Mouse (Mus musculus): ENCODE measurements around the gene Serpina3j. TPM values are rescaled to one million over a fixed set of nuclear protein-coding genes. Genes with fewer than 3 reads are reported as not detected.

The Serpina3j gene
- total and polyA plus RNA-seq, 3 experiments: not detected

GRCm38 (mm10) chr12:104283380-104283779 lies 31.0 kb upstream of the Serpina3j start:
- dilution Hi-C loops (cut with MboI; ENCODE audit: extremely low pct_ligation_motif_present, extremely low pct_unique_long_range_greater_than_20kb, low sequenced_read_pairs): no loop called here

GRCm38 (mm10) chr12:104288336-104288735 lies 26.0 kb upstream of the Serpina3j start:
- H3K4me3 ChIP-seq (replicated peaks in 1 of 3; ENCODE audit: low read depth in 2 of 3, low read length in 2 of 3, poor library complexity in 1 of 3): no peak overlapping the region
- dilution Hi-C loops (cut with MboI; ENCODE audit: extremely low pct_ligation_motif_present, extremely low pct_unique_long_range_greater_than_20kb, low sequenced_read_pairs): no loop called here
- no peak for DNase-seq (ENCODE audit: extremely low read depth)
- H3K79me2 ChIP-seq (replicated peaks; ENCODE audit: control insufficient read depth, extremely low read depth, insufficient read depth, poor library complexity, severe bottlenecking): no peaks in the 10 kb centered on the region
- peaks cover 0 to 6% of the 10 kb centered on the region in 2 experiments; a peak in 2 of 4 replicates for H3K4me1 ChIP-seq (ENCODE audit: control insufficient read depth in 1 of 2, insufficient read depth in 2 of 2)
- no peaks in the 10 kb centered on the region for H3K36me3 ChIP-seq (replicated peaks in 1 of 2; ENCODE audit: control insufficient read depth in 1 of 2, insufficient read depth in 1 of 2, low read length in 1 of 2)
- no peaks in the 10 kb centered on the region for H3K27me3 ChIP-seq (replicated peaks)
- TF ChIP-seq MEF2A (IDR thresholded peaks at IDR 0.05; ENCODE audit: borderline replicate concordance, low read depth, low read length): no peak
- TF ChIP-seq CHD1 (IDR thresholded peaks at IDR 0.05; ENCODE audit: low read depth, low read length): no peak
- no peak for TF ChIP-seq MXI1 (IDR thresholded peaks at IDR 0.05; ENCODE audit: low read depth, low read length)
- H3K27ac ChIP-seq (ENCODE audit: insufficient read depth, low read depth): no peak overlapping the region
- no peaks in the 10 kb centered on the region for H3K9me3 ChIP-seq (replicated peaks; ENCODE audit: low read length)
- H3K9ac ChIP-seq (ENCODE audit: insufficient read depth, low read depth): no peak overlapping the region
- in situ Hi-C loops (cut with MboI; ENCODE audit: low pct_ligation_motif_present, low pct_unique_long_range_greater_than_20kb, low sequenced_read_pairs): no loop called here
- H3K4me2 ChIP-seq (ENCODE audit: insufficient read depth, low read depth, poor library complexity, severe bottlenecking): no peak overlapping the region

More at GRCm38 (mm10) chr12:104283380-104283779, 31.0 kb upstream of the Serpina3j start:
- Histone ChIP-seq H3K9ac (ENCODE audit: insufficient read depth, low read depth) (no peak overlapping the region), H3K4me3 (replicated peaks in 1 of 3; ENCODE audit: low read depth in 2 of 3, low read length in 2 of 3, poor library complexity in 1 of 3) (no peak overlapping the region), H3K79me2 (replicated peaks; ENCODE audit: control insufficient read depth, extremely low read depth, insufficient read depth, poor library complexity, severe bottlenecking) (no peaks in the 10 kb centered on the region), H3K36me3 (replicated peaks in 1 of 2; ENCODE audit: control insufficient read depth in 1 of 2, insufficient read depth in 1 of 2, low read length in 1 of 2) (no peaks in the 10 kb centered on the region), H3K27ac (ENCODE audit: insufficient read depth, low read depth) (no peak overlapping the region), H3K4me1 (ENCODE audit: control insufficient read depth in 1 of 2, insufficient read depth in 2 of 2) (peaks cover 0 to 9% of the 10 kb centered on the region in 2 experiments; a peak in 2 of 4 replicates), H3K27me3 (replicated peaks) (no peaks in the 10 kb centered on the region), H3K9me3 (replicated peaks; ENCODE audit: low read length) (peaks cover 3% of the 10 kb centered on the region), H3K4me2 (ENCODE audit: insufficient read depth, low read depth, poor library complexity, severe bottlenecking) (no peak overlapping the region)
- no peak for DNase-seq (ENCODE audit: extremely low read depth)
- in situ Hi-C loops (cut with MboI; ENCODE audit: low pct_ligation_motif_present, low pct_unique_long_range_greater_than_20kb, low sequenced_read_pairs): no loop called here
- no peak for TF ChIP-seq BHLHE40 (IDR thresholded peaks at IDR 0.05; ENCODE audit: low read depth, low read length)
- TF ChIP-seq SMC3 (IDR thresholded peaks at IDR 0.05; ENCODE audit: low read depth, low read length): no peak
- no peak for TF ChIP-seq RCOR1 (conservative IDR thresholded peaks at IDR 0.05; ENCODE audit: low read depth, low read length)
- no peak for TF ChIP-seq ZNF384 (IDR thresholded peaks at IDR 0.05; ENCODE audit: low read depth, low read length)
- TF ChIP-seq ZKSCAN1 (IDR thresholded peaks at IDR 0.05; ENCODE audit: borderline replicate concordance, low read depth, low read length): no peak
- TF ChIP-seq KAT2A (IDR thresholded peaks at IDR 0.05; ENCODE audit: insufficient replicate concordance, low read length): no peak
- TF ChIP-seq POLR2AphosphoS2 (IDR thresholded peaks at IDR 0.05; ENCODE audit: low read depth, low read length): no peak
- TF ChIP-seq TBP (conservative IDR thresholded peaks at IDR 0.05; ENCODE audit: low read depth, low read length): no peak
- TF ChIP-seq UBTF (IDR thresholded peaks at IDR 0.05; ENCODE audit: low read depth, low read length): no peak

GRCm38 (mm10) chr12:104289872-104290271 lies 24.5 kb upstream of the Serpina3j start:
- dilution Hi-C loops (cut with MboI; ENCODE audit: extremely low pct_ligation_motif_present, extremely low pct_unique_long_range_greater_than_20kb, low sequenced_read_pairs) (no loop called here), in situ Hi-C loops (cut with MboI; ENCODE audit: low pct_ligation_motif_present, low pct_unique_long_range_greater_than_20kb, low sequenced_read_pairs) (no loop called here)
- Histone ChIP-seq H3K4me2 (ENCODE audit: insufficient read depth, low read depth, poor library complexity, severe bottlenecking) (peak overlapping the region; percentile 71), H3K27ac (ENCODE audit: insufficient read depth, low read depth) (no peak overlapping the region), H3K4me1 (ENCODE audit: control insufficient read depth in 1 of 2, insufficient read depth in 2 of 2) (peaks cover 0 to 6% of the 10 kb centered on the region in 2 experiments; a peak in 2 of 4 replicates), H3K79me2 (replicated peaks; ENCODE audit: control insufficient read depth, extremely low read depth, insufficient read depth, poor library complexity, severe bottlenecking) (no peaks in the 10 kb centered on the region), H3K4me3 (replicated peaks in 1 of 3; ENCODE audit: low read depth in 2 of 3, low read length in 2 of 3, poor library complexity in 1 of 3) (no peak overlapping the region), H3K27me3 (replicated peaks) (no peaks in the 10 kb centered on the region), H3K9ac (ENCODE audit: insufficient read depth, low read depth) (no peak overlapping the region), H3K9me3 (replicated peaks; ENCODE audit: low read length) (no peaks in the 10 kb centered on the region), H3K36me3 (replicated peaks in 1 of 2; ENCODE audit: control insufficient read depth in 1 of 2, insufficient read depth in 1 of 2, low read length in 1 of 2) (no peaks in the 10 kb centered on the region)
- peak; percentile 54 for DNase-seq (ENCODE audit: extremely low read depth)
- TF ChIP-seq MAFK (IDR thresholded peaks at IDR 0.05; ENCODE audit: insufficient replicate concordance, low read length) (no peak), JUN (IDR thresholded peaks at IDR 0.05; ENCODE audit: insufficient read depth, low read depth, low read length) (peak; percentile 59; the same call in 1 of the 2 replicates), RAD21 (IDR thresholded peaks at IDR 0.05; ENCODE audit: low read depth, low read length) (no peak), KAT2A (IDR thresholded peaks at IDR 0.05; ENCODE audit: insufficient replicate concordance, low read length) (no peak), RCOR1 (conservative IDR thresholded peaks at IDR 0.05; ENCODE audit: low read depth, low read length) (no peak), CHD1 (IDR thresholded peaks at IDR 0.05; ENCODE audit: low read depth, low read length) (no peak), BHLHE40 (IDR thresholded peaks at IDR 0.05; ENCODE audit: low read depth, low read length) (peak; percentile 80), E2F4 (IDR thresholded peaks at IDR 0.05; ENCODE audit: insufficient replicate concordance, low read depth, low read length) (no peak), MYC (IDR thresholded peaks at IDR 0.05; ENCODE audit: low read depth, low read length) (peak; percentile 92), JUND (conservative IDR thresholded peaks at IDR 0.05; ENCODE audit: low read depth, low read length) (peak; percentile 84), ZC3H11A (IDR thresholded peaks at IDR 0.05; ENCODE audit: low read depth, low read length) (no peak), ZNF384 (IDR thresholded peaks at IDR 0.05; ENCODE audit: low read depth, low read length) (peak; percentile 75), CTCF (conservative IDR thresholded peaks at IDR 0.05 in 1 of 2, IDR thresholded peaks at IDR 0.05 in 1 of 2; ENCODE audit: low read depth in 2 of 2, low read length in 2 of 2) (no peak), ELF1 (IDR thresholded peaks at IDR 0.05; ENCODE audit: low read depth, low read length) (no peak), ETS1 (conservative IDR thresholded peaks at IDR 0.05; ENCODE audit: low read depth, low read length) (peak; percentile 86), USF1 (IDR thresholded peaks at IDR 0.05; ENCODE audit: low read depth, low read length) (peak; percentile 35; the same call in 1 of the 2 replicates), POLR2A (IDR thresholded peaks at IDR 0.05; ENCODE audit: low read depth, low read length) (no peak), SIN3A (IDR thresholded peaks at IDR 0.05; ENCODE audit: low read length) (no peak), EP300 (IDR thresholded peaks at IDR 0.05; ENCODE audit: low read length) (peak; percentile 66)
